Mouse (Mus musculus) frontal cortex, adult (tissue): ENCODE results near the gene H2al1h.
A peak's percentile ranks its signal among the peaks of the same experiment; 100 is the strongest.
"Not testable (repeated sequence)": the region's sequence is repeated elsewhere in the genome, so short reads cannot be mapped to it uniquely, and the experiment has no call there.

ENCODE experiments used
- ATAC-seq: cut with Nextera tagmentation; 2 replicates; pipeline ENCODE4 v1.9.2; 2017; ENCODE audit warnings: mild to moderate bottlenecking, moderate library complexity, mixed read lengths; ENCODE audit not compliant: low TSS enrichment

Gene H2al1h

GRCm38 (mm10) chrX:11321192-11321591 is at the start of gene H2al1h:
Gene H2al1h, plus strand, starts transcription at chrX:11321492.
- not testable (repeated sequence) for ATAC-seq

- no peak for ATAC-seq
Measured at GRCm38 (mm10) chrX:11273190-11273589, 48.1 kb upstream of the H2al1h start.

- no peak for ATAC-seq
Measured at GRCm38 (mm10) chrX:11277083-11277482, 44.2 kb upstream of the H2al1h start.

GRCm38 (mm10) chrX:11280741-11281140 is 40.6 kb upstream of the H2al1h start:
- ATAC-seq = peak; percentile 79

GRCm38 (mm10) chrX:11288306-11288882 is 32.9 kb upstream of the H2al1h start:
- ATAC-seq = no peak

GRCm38 (mm10) chrX:11289244-11289643 is 32.0 kb upstream of the H2al1h start:
- ATAC-seq = no peak

GRCm38 (mm10) chrX:11298957-11299356 is 22.3 kb upstream of the H2al1h start, which contains the start of gene H2al1a:
Gene H2al1a, plus strand, starts transcription at chrX:11299257.
- not testable (repeated sequence) for ATAC-seq

- not testable (repeated sequence) for ATAC-seq
Measured at GRCm38 (mm10) chrX:11302132-11302531, 19.2 kb upstream of the H2al1h start, which contains the start of gene H2al1b. Gene H2al1b, plus strand, starts transcription at chrX:11302432.

GRCm38 (mm10) chrX:11305355-11305754 is 15.9 kb upstream of the H2al1h start, which contains the start of gene H2al1c:
Gene H2al1c, plus strand, starts transcription at chrX:11305655.
- ATAC-seq = not testable (repeated sequence)

- ATAC-seq = not testable (repeated sequence)
Measured at GRCm38 (mm10) chrX:11308524-11308923, 12.8 kb upstream of the H2al1h start, which contains the start of gene H2al1d. Gene H2al1d, plus strand, starts transcription at chrX:11308824.

GRCm38 (mm10) chrX:11311634-11312033 is 9.7 kb upstream of the H2al1h start, which contains the start of gene H2al1e:
Gene H2al1e, plus strand, starts transcription at chrX:11311934.
- ATAC-seq = not testable (repeated sequence)

GRCm38 (mm10) chrX:11314858-11315257 is 6.4 kb upstream of the H2al1h start, which contains the start of gene H2al1f:
Gene H2al1f, plus strand, starts transcription at chrX:11315158.
- not testable (repeated sequence) for ATAC-seq

- ATAC-seq = not testable (repeated sequence)
Measured at GRCm38 (mm10) chrX:11317956-11318355, 3.3 kb upstream of the H2al1h start, which contains the start of gene H2al1g. Gene H2al1g, plus strand, starts transcription at chrX:11318256.

GRCm38 (mm10) chrX:11324359-11324758 is 3.1 kb downstream of the H2al1h start, which contains the start of gene H2al1i:
Gene H2al1i, plus strand, starts transcription at chrX:11324659.
- ATAC-seq = not testable (repeated sequence)

- ATAC-seq = not testable (repeated sequence)
Measured at GRCm38 (mm10) chrX:11327522-11327921, 6.2 kb downstream of the H2al1h start, which contains the start of gene H2al1j. Gene H2al1j, plus strand, starts transcription at chrX:11327822.

GRCm38 (mm10) chrX:11345762-11346161 is 24.5 kb downstream of the H2al1h start:
- ATAC-seq = no peak; the same call in 1 of the 2 replicates

- no peak for ATAC-seq
Measured at GRCm38 (mm10) chrX:11346756-11347155, 25.5 kb downstream of the H2al1h start.

- no peak for ATAC-seq
Measured at GRCm38 (mm10) chrX:11360823-11361222, 39.5 kb downstream of the H2al1h start.

- no peak for ATAC-seq
Measured at GRCm38 (mm10) chrX:11361261-11361660, 40.0 kb downstream of the H2al1h start.

- no peak for ATAC-seq
Measured at GRCm38 (mm10) chrX:11363890-11364289, 42.6 kb downstream of the H2al1h start.

GRCm38 (mm10) chrX:11365151-11365550 is 43.9 kb downstream of the H2al1h start:
- no peak for ATAC-seq
